Comparison of ENCODE assay signal across 15 mouse cellular contexts in genomic region chr7:25292107-25292506, GRCm38 (mm10). TPM values are rescaled to one million over a fixed set of nuclear protein-coding genes. Genes with fewer than 3 reads are reported as not detected.
A peak's percentile ranks its signal among the peaks of the same experiment; 100 is the strongest.
DNase-seq lines count a peak whose midpoint lies in the region; ATAC-seq lines count a peak whose summit lies in the region.
"Had no signal": no experiment of that assay in that cellular context is flagged by ENCODE, and none has a peak within 500 bp of the region (broad histone marks: within the 10 kb centered on the region; RNA-seq: fewer than 3 reads in every experiment).

No protein-coding gene starts in this region.

- H3K36me3 ChIP-seq in embryonic facial prominence, embryonic 13.5 days = peaks cover 91% of the 10 kb centered on the region
- peaks cover 84% of the 10 kb centered on the region for H3K36me3 ChIP-seq in hindbrain, embryonic 15.5 days

- no peak overlapping the region for H3K4me3 ChIP-seq in embryonic facial prominence, embryonic 13.5 days
- H3K4me3 ChIP-seq in hindbrain, embryonic 15.5 days = no peak overlapping the region
- H3K4me3 ChIP-seq: embryonic facial prominence, embryonic 15.5 days; liver, embryonic 12.5 days had no signal

- H3K4me1 ChIP-seq in embryonic facial prominence, embryonic 13.5 days = peaks cover 32% of the 10 kb centered on the region
- peaks cover 37% of the 10 kb centered on the region for H3K4me1 ChIP-seq in hindbrain, embryonic 15.5 days (replicated peaks)

- no peak for ATAC-seq in embryonic facial prominence, embryonic 13.5 days (ENCODE audit: insufficient number of reproducible peaks, insufficient read depth, low FRiP score, low TSS enrichment, low read depth)
- no peak for ATAC-seq in hindbrain, embryonic 15.5 days (ENCODE audit: low FRiP score, low read depth)
- ATAC-seq: liver, embryonic 12.5 days had no signal

- peak; percentile 88 for DNase-seq in heart, adult 11 months
- DNase-seq in heart, postnatal 4 days = no peak
- DNase-seq in kidney, postnatal 10 days = peak; percentile 66
- DNase-seq in kidney, adult 8-10 months = no peak
- DNase-seq in layer of hippocampus, adult 9-10 months (ENCODE audit: low spot score) = no peak
- DNase-seq: cerebellum, adult 8-10 months had no signal

- H3K27ac ChIP-seq in embryonic facial prominence, embryonic 13.5 days = no peak overlapping the region
- H3K27ac ChIP-seq in hindbrain, embryonic 15.5 days (replicated peaks) = 0 out of 2 replicates have a peak overlapping the region, but pooled peaks have one; percentile 42
- H3K27ac ChIP-seq: embryonic facial prominence, embryonic 15.5 days; liver, embryonic 12.5 days had no signal

- no peak overlapping the region for H3K4me2 ChIP-seq in embryonic facial prominence, embryonic 13.5 days
- H3K4me2 ChIP-seq in hindbrain, embryonic 15.5 days = no peak overlapping the region
- H3K4me2 ChIP-seq: embryonic facial prominence, embryonic 15.5 days; liver, embryonic 12.5 days had no signal

- H3K9me3 ChIP-seq in embryonic facial prominence, embryonic 13.5 days = no peaks in the 10 kb centered on the region
- H3K9me3 ChIP-seq in hindbrain, embryonic 15.5 days = no peaks in the 10 kb centered on the region
- H3K9me3 ChIP-seq: embryonic facial prominence, embryonic 15.5 days had no signal

- H3K9ac ChIP-seq in embryonic facial prominence, embryonic 13.5 days = peak overlapping the region; percentile 27; the same call in 1 of the 2 replicates
- H3K9ac ChIP-seq in hindbrain, embryonic 15.5 days = no peak overlapping the region
- H3K9ac ChIP-seq: embryonic facial prominence, embryonic 15.5 days; liver, embryonic 12.5 days had no signal

- no peaks in the 10 kb centered on the region for H3K27me3 ChIP-seq in embryonic facial prominence, embryonic 13.5 days
- no peaks in the 10 kb centered on the region for H3K27me3 ChIP-seq in hindbrain, embryonic 15.5 days
- H3K27me3 ChIP-seq: embryonic facial prominence, embryonic 15.5 days; liver, embryonic 12.5 days had no signal

- 66% methylated on average over 7 of the region's 7 CpGs for WGBS in embryonic facial prominence, embryonic 13.5 days
- WGBS in hindbrain, embryonic 15.5 days = 42% methylated on average over 7 of the region's 7 CpGs

RNA-seq across cellular contexts. Expression of gene Pafah1b3, which starts 5.7 kb away (rescaled TPM):
- total RNA-seq in heart, postnatal 4 days (2021) = 10 to 100 TPM; 37.5 to 38.4 TPM
- 315 and 322 TPM in 2 replicates for polyA plus RNA-seq in embryonic facial prominence, embryonic 13.5 days (2015; fragmentation: Nextera tagmentation; extraction: Ambion mirVana)
- polyA plus RNA-seq in hindbrain, embryonic 15.5 days (2015; fragmentation: Nextera tagmentation; extraction: Ambion mirVana) = 558 and 579 TPM in 2 replicates

RNA-seq across cellular contexts. Expression of gene Prr19, which starts 9.1 kb away (rescaled TPM):
- not detected for total RNA-seq in heart, postnatal 4 days (2021)
- polyA plus RNA-seq in embryonic facial prominence, embryonic 13.5 days (2015; fragmentation: Nextera tagmentation; extraction: Ambion mirVana) = 0.60 and 0.92 TPM in 2 replicates
- polyA plus RNA-seq in hindbrain, embryonic 15.5 days (2015; fragmentation: Nextera tagmentation; extraction: Ambion mirVana) = 3.5 and 4.6 TPM in 2 replicates
- total RNA-seq: adrenal gland, postnatal 4 days; left cerebral cortex, adult 8-10 months; monocyte, adult 5-6 weeks had no signal
- polyA plus RNA-seq: heart, embryonic 16.5 days; spleen, adult 2 months had no signal

RNA-seq across cellular contexts. Expression of gene Tmem145, which starts 13.8 kb away (rescaled TPM):
- not detected for total RNA-seq in heart, postnatal 4 days (2021)
- polyA plus RNA-seq in embryonic facial prominence, embryonic 13.5 days (2015; fragmentation: Nextera tagmentation; extraction: Ambion mirVana) = 2.2 and 2.5 TPM in 2 replicates
- polyA plus RNA-seq in hindbrain, embryonic 15.5 days (2015; fragmentation: Nextera tagmentation; extraction: Ambion mirVana) = 84.1 and 101 TPM in 2 replicates
- total RNA-seq: monocyte, adult 5-6 weeks had no signal
- polyA plus RNA-seq: spleen, adult 2 months had no signal

RNA-seq across cellular contexts. Expression of gene Cic, which starts 24.6 kb away (rescaled TPM):
- 100 to 1,000 TPM; 108 to 109 TPM for total RNA-seq in heart, postnatal 4 days (2021)
- 46.2 and 47.4 TPM in 2 replicates for polyA plus RNA-seq in embryonic facial prominence, embryonic 13.5 days (2015; fragmentation: Nextera tagmentation; extraction: Ambion mirVana)
- polyA plus RNA-seq in hindbrain, embryonic 15.5 days (2015; fragmentation: Nextera tagmentation; extraction: Ambion mirVana) = 32.5 and 38.5 TPM in 2 replicates

RNA-seq across cellular contexts. Expression of gene Megf8, which starts 24.9 kb away (rescaled TPM):
- total RNA-seq in heart, postnatal 4 days (2021) = 10 to 100 TPM; 26.2 to 29.3 TPM
- polyA plus RNA-seq in embryonic facial prominence, embryonic 13.5 days (2015; fragmentation: Nextera tagmentation; extraction: Ambion mirVana) = 17.6 and 18.5 TPM in 2 replicates
- polyA plus RNA-seq in hindbrain, embryonic 15.5 days (2015; fragmentation: Nextera tagmentation; extraction: Ambion mirVana) = 23.9 and 25.1 TPM in 2 replicates

Comparison
In these comparisons a context has a peak if more than half of its experiments do, and no peak if none do; other contexts are left out.
1. DNase-seq: peak in heart, adult 11 months (single experiment) and kidney, postnatal 10 days (single experiment); none in heart, postnatal 4 days (single experiment), kidney, adult 8-10 months (0 of 2) and layer of hippocampus, adult 9-10 months (single experiment).
2. RNA of gene Tmem145, which starts 13.8 kb away (polyA plus RNA-seq): 84.1 to 101 TPM in hindbrain, embryonic 15.5 days; 2.2 to 2.5 TPM in embryonic facial prominence, embryonic 13.5 days; every median in the first group is over 10 times any median in the second.